Mouse (Mus musculus) embryonic stem cell, embryonic (primary cell): ENCODE results near the gene Sorl1.

Experiments used
- CTCF ChIA-PET, 4 experiments: fragments of 300-600 bp in 2 of 4; fragments of 350-600 bp in 2 of 4; sonication (Branson Sonifier 250); formaldehyde crosslinking; loops; one replicate each; lab custom pipeline; 2022; ENCODE audit warnings: inconsistent platforms in 2 of 4; lab: Charles Lee
- POLR2A ChIA-PET, 4 experiments: fragments of 300-600 bp in 2 of 4; fragments of 350-600 bp in 2 of 4; sonication (Branson Sonifier 250); formaldehyde crosslinking; loops; one replicate each; lab custom pipeline; 2022; ENCODE audit warnings: antibody characterized with exemption in 4 of 4, inconsistent platforms in 1 of 4; lab: Charles Lee

Gene Sorl1

DNA sequence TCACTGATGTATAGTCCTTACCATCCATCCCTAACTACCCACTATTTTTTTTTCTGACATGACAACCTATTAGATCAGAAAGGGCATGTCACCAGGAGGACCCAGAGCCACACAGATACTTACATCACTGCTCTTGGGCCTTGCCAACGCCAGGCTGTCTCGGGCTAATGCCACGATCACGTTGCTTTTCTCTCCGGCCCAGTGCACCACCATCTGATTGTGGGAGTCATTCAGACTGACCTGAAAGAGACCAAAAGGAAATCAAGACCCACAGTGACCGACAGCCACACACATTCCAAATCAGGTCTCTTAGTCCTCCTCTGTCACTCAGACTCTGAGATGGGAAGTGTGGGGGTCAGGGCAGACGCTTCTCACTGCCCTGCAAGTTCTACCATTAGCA is 17.8 kb downstream of the Sorl1 start:
- ChIA-PET CTCF (no interaction called here), POLR2A (interaction anchor here in 3 of 4 experiments (0.5 to 11.1 kb wide), 7 partner anchors 8 to 425 kb away, joined by 3 to 172 read pairs (median 4); no protein-coding TSS in a partner anchor)

- POLR2A ChIA-PET: interaction anchor here in 2 of 4 experiments (0.5 to 11.8 kb wide), 6 partner anchors 8 to 886 kb away, joined by 3 to 172 read pairs (median 6); no protein-coding TSS in a partner anchor
- CTCF ChIA-PET: no interaction called here
Observed at GRCm38 (mm10) chr9:42103546-42103945, 20.6 kb downstream of the Sorl1 start.

DNA sequence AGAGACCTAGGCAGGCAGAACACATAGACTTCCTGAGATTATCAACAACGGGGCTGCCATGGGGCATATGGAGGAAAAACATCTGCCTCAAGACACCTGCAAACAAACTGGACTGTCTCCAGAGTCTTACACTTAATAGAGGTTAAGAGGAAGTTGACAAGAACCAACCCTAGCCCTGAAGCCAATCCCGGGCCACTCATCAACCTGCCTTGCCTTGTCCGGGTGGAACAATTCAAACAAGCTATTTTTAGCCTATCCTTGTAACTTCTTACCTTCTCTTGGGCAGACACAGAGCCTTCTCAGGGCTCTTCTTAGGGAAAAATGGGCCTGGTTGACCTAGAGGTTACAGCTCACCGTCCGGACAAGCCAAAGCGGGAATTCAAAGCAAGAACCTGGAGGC is 22.1 kb downstream of the Sorl1 start:
- CTCF ChIA-PET: interaction anchor here in 2 of 4 experiments (0.7 to 1.0 kb wide), 4 partner anchors 47 to 441 kb away, joined by 3 to 6 read pairs (median 3); no protein-coding TSS in a partner anchor
- POLR2A ChIA-PET: interaction anchor here (0.5 to 11.8 kb wide), 32 partner anchors 8 to 1129 kb away, joined by 3 to 172 read pairs (median 3); partner anchors contain the start of genes Sc5d (in 2 of the 4) and Sorl1 (in 2 of the 4)

- CTCF ChIA-PET: no interaction called here
- POLR2A ChIA-PET: interaction anchor here in 3 of 4 experiments (0.8 to 11.8 kb wide), 18 partner anchors 10 to 1863 kb away, joined by 3 to 172 read pairs (median 4); partner anchors contain the start of genes Sc5d (in 2 of the 3) and Sorl1 (in 1 of the 3)
Observed at GRCm38 (mm10) chr9:42101266-42101665, 22.8 kb downstream of the Sorl1 start.

DNA sequence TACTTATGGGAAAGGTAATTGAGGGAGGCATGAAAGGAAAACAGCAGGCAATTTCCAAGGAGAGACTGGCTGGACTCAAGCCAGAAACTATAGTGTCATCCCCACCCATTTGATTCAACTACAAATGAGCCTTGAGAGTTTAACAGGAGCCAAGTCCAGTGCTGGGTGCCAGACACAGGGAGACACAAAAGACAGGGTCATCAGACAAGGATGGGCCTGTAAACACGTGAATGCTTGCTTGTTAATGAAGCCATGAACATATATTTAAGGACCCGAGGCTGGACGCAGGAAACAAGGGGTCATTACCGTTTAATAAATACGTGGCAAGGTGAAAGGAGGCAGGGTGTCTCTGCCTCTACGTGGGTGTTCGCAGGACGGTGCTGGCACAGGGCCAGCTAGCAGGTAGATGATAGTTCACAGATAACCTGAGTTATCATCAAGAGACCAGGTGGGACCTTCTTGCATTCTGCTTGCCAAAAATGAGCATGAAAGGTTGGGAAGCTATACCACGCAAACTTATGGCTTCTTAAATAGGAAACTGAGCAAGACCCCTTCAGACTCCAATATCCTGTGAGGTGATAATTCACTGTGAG is 23.4 kb downstream of the Sorl1 start:
- CTCF ChIA-PET: no interaction called here
- POLR2A ChIA-PET: interaction anchor here in 3 of 4 experiments (0.7 to 11.8 kb wide), 21 partner anchors 8 to 1863 kb away, joined by 3 to 172 read pairs (median 4); partner anchors contain the start of genes Sc5d (in 1 of the 3) and Sorl1 (in 1 of the 3)

- ChIA-PET CTCF (interaction anchor here in 2 of 4 experiments (0.6 to 1.2 kb wide), 3 partner anchors 16 to 846 kb away, joined by 3 to 4 read pairs (median 3); partner anchors contain the start of gene Grik4 (in 1 of the 2)), POLR2A (interaction anchor here in 3 of 4 experiments (0.6 to 11.8 kb wide), 29 partner anchors 8 to 791 kb away, joined by 3 to 172 read pairs (median 4); partner anchors contain the start of genes Sorl1 (in 2 of the 3) and Sc5d (in 1 of the 3))
Observed at GRCm38 (mm10) chr9:42098474-42099121, 25.5 kb downstream of the Sorl1 start.

DNA sequence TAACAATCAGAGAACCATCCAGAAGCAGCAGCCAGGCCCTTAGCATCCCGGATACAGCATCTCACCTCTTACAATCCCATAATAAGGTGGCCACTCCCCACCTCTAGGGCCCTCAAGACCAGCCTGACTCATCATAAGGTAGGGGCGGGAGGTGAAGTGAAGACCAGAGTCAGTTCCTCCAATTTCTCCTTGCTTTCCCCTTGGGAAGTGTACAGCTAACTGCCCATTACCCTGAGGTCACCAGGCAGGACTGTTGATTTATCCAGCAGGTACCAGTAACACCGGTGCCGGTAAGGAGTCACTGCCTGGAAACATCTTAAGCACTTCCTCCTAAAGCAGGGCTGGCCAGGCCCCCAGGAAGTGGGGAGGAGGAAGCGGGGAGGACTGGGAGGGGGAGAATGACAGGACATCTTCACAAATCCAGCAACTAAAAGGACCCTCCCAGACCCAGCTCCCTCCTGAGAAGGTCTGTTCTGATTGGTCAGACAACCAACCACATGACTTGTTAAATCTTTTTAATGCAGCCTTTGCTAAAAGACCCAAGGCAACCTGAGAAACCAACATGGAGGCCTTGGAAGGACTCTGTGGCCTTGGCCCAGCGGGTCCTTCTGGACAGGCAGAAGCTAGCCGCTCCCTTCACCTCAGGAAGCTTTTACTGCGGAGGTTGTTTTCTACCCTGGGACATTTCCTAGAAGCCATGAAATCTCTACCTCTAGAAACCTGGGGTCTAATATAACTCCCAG is 26.2 kb downstream of the Sorl1 start:
- POLR2A ChIA-PET: interaction anchor here in 3 of 4 experiments (0.6 to 11.8 kb wide), 31 partner anchors 8 to 1314 kb away, joined by 3 to 172 read pairs (median 4); partner anchors contain the start of genes Sc5d (in 2 of the 3) and Sorl1 (in 1 of the 3)
- CTCF ChIA-PET: interaction anchor here in 2 of 4 experiments (0.6 to 1.2 kb wide), 4 partner anchors 12 to 847 kb away, joined by 3 to 4 read pairs (median 3); partner anchors contain the start of gene Grik4 (in 1 of the 2)

- POLR2A ChIA-PET: interaction anchor here in 3 of 4 experiments (0.6 to 11.8 kb wide), 28 partner anchors 8 to 1313 kb away, joined by 3 to 172 read pairs (median 4); partner anchors contain the start of gene Sc5d (in 1 of the 3)
Observed at GRCm38 (mm10) chr9:42097006-42097730, 26.9 kb downstream of the Sorl1 start.

DNA sequence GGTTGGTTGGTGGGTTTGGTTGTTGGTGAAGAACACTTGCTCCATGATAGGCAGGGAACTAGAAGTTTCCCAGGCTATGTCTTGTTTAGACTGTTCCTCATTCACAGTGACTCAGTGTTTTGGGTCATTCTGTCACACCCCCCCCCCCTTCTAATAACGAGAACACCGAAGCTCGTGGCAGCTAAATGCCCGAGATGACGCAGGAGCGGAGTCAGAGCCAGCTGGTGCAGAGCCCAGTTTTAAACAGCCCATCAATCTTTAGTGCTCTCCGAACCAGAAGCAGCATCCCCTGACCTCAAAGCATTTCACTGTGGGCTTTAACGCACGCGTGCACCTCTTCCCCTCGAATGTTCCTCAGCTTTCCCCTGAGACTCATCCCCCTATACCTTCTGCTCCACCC is 29.3 kb downstream of the Sorl1 start:
- ChIA-PET POLR2A (interaction anchor here in 2 of 4 experiments (1.1 to 11.8 kb wide), 6 partner anchors 9 to 40 kb away, joined by 4 to 172 read pairs (median 8); no protein-coding TSS in a partner anchor), CTCF (interaction anchor here in 1 of 4 experiments (0.6 kb wide), 1 partner anchor 965 kb away, joined by 3 read pairs; no protein-coding TSS in a partner anchor)

More at GRCm38 (mm10) chr9:42097006-42097730, 26.9 kb downstream of the Sorl1 start:
- CTCF ChIA-PET: interaction anchor here in 1 of 4 experiments (1.0 to 1.2 kb wide), 3 partner anchors 11 to 25 kb away, joined by 3 to 4 read pairs (median 3); no protein-coding TSS in a partner anchor

GRCm38 (mm10) chr9:42094028-42094551 is 30.0 kb downstream of the Sorl1 start:
- ChIA-PET CTCF (interaction anchor here in 1 of 4 experiments (0.6 kb wide), 1 partner anchor 964 kb away, joined by 3 read pairs; no protein-coding TSS in a partner anchor), POLR2A (interaction anchor here in 3 of 4 experiments (0.8 to 11.8 kb wide), 9 partner anchors 8 to 39 kb away, joined by 3 to 172 read pairs (median 4); no protein-coding TSS in a partner anchor)

GRCm38 (mm10) chr9:42092749-42093148 is 31.3 kb downstream of the Sorl1 start:
- ChIA-PET CTCF (interaction anchor here in 1 of 4 experiments (0.7 kb wide), 1 partner anchor 885 kb away, joined by 3 read pairs; no protein-coding TSS in a partner anchor), POLR2A (interaction anchor here in 2 of 4 experiments (1.1 to 11.8 kb wide), 4 partner anchors 19 to 38 kb away, joined by 3 to 172 read pairs (median 6); no protein-coding TSS in a partner anchor)

GRCm38 (mm10) chr9:42091561-42091960 is 32.5 kb downstream of the Sorl1 start:
- POLR2A ChIA-PET: interaction anchor here in 1 of 4 experiments (1.6 kb wide), 1 partner anchor 21 kb away, joined by 4 read pairs; no protein-coding TSS in a partner anchor
- CTCF ChIA-PET: no interaction called here

DNA sequence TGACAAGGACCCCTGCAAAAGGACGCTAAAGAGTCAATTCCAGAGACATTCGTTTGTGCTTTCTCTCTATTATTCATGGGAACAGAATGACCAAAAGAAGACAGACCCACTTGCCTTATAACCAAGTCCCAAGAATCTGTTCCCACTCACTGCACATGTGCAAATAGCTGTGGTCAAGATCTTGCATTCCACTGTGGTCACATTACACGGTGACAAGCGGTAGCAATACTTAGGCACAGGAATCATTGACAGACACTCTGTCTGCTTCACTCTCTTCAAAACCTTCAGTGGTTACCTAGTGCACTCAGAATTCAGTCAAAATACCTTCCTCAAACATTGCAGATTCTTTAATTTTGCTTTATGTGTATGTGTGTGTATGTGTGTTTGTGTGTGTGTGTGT is 36.2 kb downstream of the Sorl1 start:
- ChIA-PET POLR2A (interaction anchor here in 2 of 4 experiments (1.2 to 2.0 kb wide), 5 partner anchors 10 to 46 kb away, joined by 3 to 9 read pairs (median 4); no protein-coding TSS in a partner anchor), CTCF (no interaction called here)

DNA sequence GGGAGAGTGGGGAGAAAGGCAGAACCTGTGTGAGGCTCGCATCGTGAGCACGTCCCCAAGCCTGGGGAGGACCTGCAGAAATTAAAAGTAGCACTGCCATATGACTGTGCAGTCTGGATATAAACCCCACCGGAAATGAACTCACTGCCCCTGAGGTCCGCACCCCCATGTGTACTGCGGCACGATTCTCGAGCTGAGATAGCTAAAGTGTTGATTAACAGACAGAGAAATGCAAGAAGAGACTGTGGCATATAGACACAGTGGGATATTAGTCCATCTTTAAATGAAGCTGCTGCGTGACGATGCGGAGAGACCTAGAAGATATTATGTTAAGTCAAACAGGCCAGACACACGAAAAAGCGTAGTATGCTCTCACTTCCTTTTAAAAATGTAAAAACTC is 38.1 kb downstream of the Sorl1 start:
- ChIA-PET CTCF (interaction anchor here in 2 of 4 experiments (0.9 to 1.1 kb wide), 2 partner anchors 11 to 28 kb away, joined by 3 read pairs; no protein-coding TSS in a partner anchor), POLR2A (interaction anchor here in 2 of 4 experiments (0.7 to 2.0 kb wide), 7 partner anchors 8 to 131 kb away, joined by 3 to 8 read pairs (median 3); no protein-coding TSS in a partner anchor)

DNA sequence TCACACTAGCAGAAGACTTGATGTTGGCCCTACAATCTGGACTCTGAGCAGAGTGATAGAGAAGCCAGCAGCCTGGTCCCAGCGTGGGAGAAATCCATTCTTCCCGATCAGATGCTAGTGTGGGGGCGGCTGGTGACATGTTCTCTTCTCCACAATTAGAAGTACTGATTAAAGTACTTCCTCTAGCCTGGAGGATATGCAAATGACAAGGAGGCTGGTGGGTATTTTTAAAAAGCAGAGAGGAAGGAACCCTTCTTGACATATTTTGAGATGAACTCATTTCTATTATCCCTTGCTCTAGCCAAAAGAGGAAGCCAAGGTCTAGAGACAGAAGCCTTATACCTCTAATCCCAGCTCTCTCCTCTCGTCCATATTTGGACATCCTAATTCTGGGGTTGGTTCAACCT is 40.4 kb downstream of the Sorl1 start:
- POLR2A ChIA-PET: interaction anchor here in 2 of 4 experiments (1.0 kb wide), 2 partner anchors 14 to 126 kb away, joined by 3 to 9 read pairs; no protein-coding TSS in a partner anchor
- CTCF ChIA-PET: no interaction called here
